Mouse (Mus musculus) G1E (cell line): ENCODE data around the gene Ccr7.

Experiments
- CTCF ChIP-seq: IDR thresholded peaks from 2 replicates; pipeline ENCODE4 v1.5.1; 2012; ENCODE audit warnings: low read depth, low read length, inconsistent platforms, mixed read lengths
- GATA1 ChIP-seq: IDR thresholded peaks from 2 replicates; pipeline ENCODE4 v1.6.1; 2012; ENCODE audit warnings: borderline replicate concordance, low read length, inconsistent platforms, mixed read lengths
- GATA2 ChIP-seq: IDR thresholded peaks from 2 replicates; pipeline ENCODE4 v1.6.1; 2012; ENCODE audit warnings: low read depth, low read length, inconsistent platforms, borderline replicate concordance
- POLR2AphosphoS5 ChIP-seq: IDR thresholded peaks from 2 replicates; pipeline ENCODE4 v1.6.1; 2012; ENCODE audit warnings: low read depth, low read length, inconsistent platforms; ENCODE audit not compliant: insufficient replicate concordance
- TAL1 ChIP-seq: conservative IDR thresholded peaks from 2 replicates; pipeline ENCODE4 v1.6.1; 2012; ENCODE audit warnings: low read depth, low read length, inconsistent platforms, mixed read lengths

DNA sequence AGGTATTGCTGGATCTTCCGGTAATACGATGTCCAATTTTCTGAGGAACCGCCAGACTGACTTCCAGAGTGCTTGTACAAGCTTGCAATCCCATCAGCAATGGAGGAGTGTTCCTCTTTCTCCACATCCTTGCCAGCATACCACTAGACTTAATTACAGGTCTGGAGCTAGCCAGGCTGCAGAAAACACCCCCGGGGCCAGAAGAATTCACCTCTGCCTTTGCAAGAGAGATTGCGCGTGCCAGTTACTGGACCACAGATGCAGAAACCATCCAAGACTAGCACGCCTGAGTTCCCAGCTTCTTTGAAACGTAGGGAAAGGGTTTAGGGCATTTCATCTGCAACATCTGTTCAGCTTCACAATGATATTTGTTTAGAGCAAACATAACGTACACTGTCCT is 15.9 kb downstream of the Ccr7 start:
- TF ChIP-seq GATA1 (no peak), CTCF (no peak), POLR2AphosphoS5 (no peak), GATA2 (no peak), TAL1 (no peak)
